In genomic region chr6:22070603-22071322, GRCm38 (mm10) we compare ENCODE assay signal across 8 mouse cellular contexts.
DNase-seq lines count a peak whose midpoint lies in the region; ATAC-seq and TF ChIP-seq lines count a peak whose summit lies in the region.
"Had no signal": no experiment of that assay in that cellular context is flagged by ENCODE, and none has a peak within 500 bp of the region (broad histone marks: within the 10 kb centered on the region; RNA-seq: fewer than 3 reads in every experiment).

No protein-coding gene starts in this region.

- H3K36me3 ChIP-seq in heart, postnatal 0 days (replicated peaks; ENCODE audit: control insufficient read depth, insufficient read depth, low read length): no peaks in the 10 kb centered on the region
- no peaks in the 10 kb centered on the region for H3K36me3 ChIP-seq in heart, embryonic 10.5 days
- no peaks in the 10 kb centered on the region for H3K36me3 ChIP-seq in megakaryocyte, embryonic 14.5 days (replicated peaks; ENCODE audit: low read length)
- no peaks in the 10 kb centered on the region for H3K36me3 ChIP-seq in stomach, embryonic 15.5 days
- H3K36me3 ChIP-seq: neural tube, embryonic 12.5 days had no signal

- no peak for DNase-seq in heart, postnatal 0 days (ENCODE audit: low spot score)
- no peak for DNase-seq in heart, embryonic 10.5 days (ENCODE audit: low spot score)
- DNase-seq in frontal cortex, postnatal 36 days (ENCODE audit: low spot score in 2 of 2): peak; percentile 21 to 50
- DNase-seq in right cerebral cortex, postnatal 4 days: no peak

- no peaks in the 10 kb centered on the region for H3K9me3 ChIP-seq in heart, postnatal 0 days (replicated peaks; ENCODE audit: control insufficient read depth, low read length)
- H3K9me3 ChIP-seq in heart, embryonic 10.5 days: no peaks in the 10 kb centered on the region
- no peaks in the 10 kb centered on the region for H3K9me3 ChIP-seq in megakaryocyte, embryonic 14.5 days
- no peaks in the 10 kb centered on the region for H3K9me3 ChIP-seq in stomach, embryonic 15.5 days
- H3K9me3 ChIP-seq: neural tube, embryonic 12.5 days had no signal

- no peak overlapping the region for H3K9ac ChIP-seq in heart, postnatal 0 days (replicated peaks; ENCODE audit: low read depth, low read length)
- no peak overlapping the region for H3K9ac ChIP-seq in stomach, embryonic 15.5 days
- H3K9ac ChIP-seq: neural tube, embryonic 12.5 days had no signal

- H3K4me2 ChIP-seq in heart, postnatal 0 days (ENCODE audit: low read depth, low read length): peak overlapping the region; percentile 14
- H3K4me2 ChIP-seq in stomach, embryonic 15.5 days: peak overlapping the region; percentile 16; the same call in 1 of the 2 replicates
- H3K4me2 ChIP-seq: neural tube, embryonic 12.5 days had no signal

- no peak for ATAC-seq in heart, postnatal 0 days (ENCODE audit: insufficient read depth, low read depth)
- no peak for ATAC-seq in megakaryocyte, adult 5-6 weeks (ENCODE audit: poor library complexity, severe bottlenecking)
- ATAC-seq in stomach, embryonic 15.5 days (ENCODE audit: insufficient read depth, low FRiP score, low read depth): peak; percentile 39; the same call in 1 of the 2 replicates

- no peaks in the 10 kb centered on the region for H3K4me1 ChIP-seq in heart, postnatal 0 days (ENCODE audit: control insufficient read depth, insufficient read depth)
- no peaks in the 10 kb centered on the region for H3K4me1 ChIP-seq in heart, embryonic 10.5 days
- no peaks in the 10 kb centered on the region for H3K4me1 ChIP-seq in megakaryocyte, embryonic 14.5 days
- no peaks in the 10 kb centered on the region for H3K4me1 ChIP-seq in stomach, embryonic 15.5 days
- H3K4me1 ChIP-seq: neural tube, embryonic 12.5 days had no signal

- peak overlapping the region; percentile 3; the same call in 1 of the 2 replicates for H3K4me3 ChIP-seq in heart, postnatal 0 days (ENCODE audit: low read depth, low read length)
- H3K4me3 ChIP-seq in heart, embryonic 10.5 days: no peak overlapping the region
- peak overlapping the region; percentile 39 for H3K4me3 ChIP-seq in megakaryocyte, embryonic 14.5 days (replicated peaks)
- 0 out of 2 replicates have a peak overlapping the region, but pooled peaks have one; percentile 1 for H3K4me3 ChIP-seq in stomach, embryonic 15.5 days (replicated peaks)
- H3K4me3 ChIP-seq: neural tube, embryonic 12.5 days had no signal

- H3K27me3 ChIP-seq in heart, postnatal 0 days (ENCODE audit: control insufficient read depth, insufficient read depth, low read length): no peaks in the 10 kb centered on the region
- no peaks in the 10 kb centered on the region for H3K27me3 ChIP-seq in heart, embryonic 10.5 days (ENCODE audit: insufficient read depth, poor library complexity, severe bottlenecking)
- H3K27me3 ChIP-seq in megakaryocyte, embryonic 14.5 days (replicated peaks): peaks cover 1% of the 10 kb centered on the region
- H3K27me3 ChIP-seq in stomach, embryonic 15.5 days (replicated peaks): no peaks in the 10 kb centered on the region
- H3K27me3 ChIP-seq: neural tube, embryonic 12.5 days had no signal

- WGBS in heart, postnatal 0 days: 70% methylated on average over 15 of the region's 15 CpGs
- 77% methylated on average over 15 of the region's 15 CpGs for whole genome bisulfite sequencing in heart, embryonic 10.5 days
- WGBS in stomach, embryonic 15.5 days: 74% methylated on average over 15 of the region's 15 CpGs

- TF ChIP-seq EP300 in heart, postnatal 0 days (IDR thresholded peaks at IDR 0.05; ENCODE audit: low read depth): no peak

- no peak for TF ChIP-seq CTCF in heart, postnatal 0 days (IDR thresholded peaks at IDR 0.05; ENCODE audit: low read depth)

- H3K27ac ChIP-seq in heart, postnatal 0 days (ENCODE audit: low read depth): no peak overlapping the region
- H3K27ac ChIP-seq in heart, embryonic 10.5 days: no peak overlapping the region
- no peak overlapping the region for H3K27ac ChIP-seq in stomach, embryonic 15.5 days
- H3K27ac ChIP-seq: neural tube, embryonic 12.5 days had no signal

Comparison
In these comparisons a context has a peak if more than half of its experiments do, and no peak if none do; other contexts are left out.
1. DNase-seq: peak in frontal cortex, postnatal 36 days (2 of 2); none in heart, postnatal 0 days (single experiment), heart, embryonic 10.5 days (single experiment) and right cerebral cortex, postnatal 4 days (single experiment).